Mouse (Mus musculus) adrenal gland, postnatal 4 days (tissue): ENCODE data around the gene Cfap44. TPM values are rescaled to one million over a fixed set of nuclear protein-coding genes. Genes with fewer than 3 reads are reported as not detected.
A peak's percentile ranks its signal among the peaks of the same experiment; 100 is the strongest.
"Not testable (repeated sequence)": the region's sequence is repeated elsewhere in the genome, so short reads cannot be mapped to it uniquely, and the experiment has no call there.

Experiments used
- DNase-seq, 2 experiments: peaks; one replicate each; pipeline ENCODE4 v3.0.0; 2021 to 2022; ENCODE audit warnings: low spot score in 2 of 2, mixed read lengths in 2 of 2
- total RNA-seq, 2 experiments: library from RNA; stranded (reverse); gene quantifications; 2 replicates each; pipeline ENCODE4 v1.2.3; 2021

The Cfap44 gene
- total RNA-seq, 2 experiments from 2014 or later = 2.6 to 3.9 TPM

DNA sequence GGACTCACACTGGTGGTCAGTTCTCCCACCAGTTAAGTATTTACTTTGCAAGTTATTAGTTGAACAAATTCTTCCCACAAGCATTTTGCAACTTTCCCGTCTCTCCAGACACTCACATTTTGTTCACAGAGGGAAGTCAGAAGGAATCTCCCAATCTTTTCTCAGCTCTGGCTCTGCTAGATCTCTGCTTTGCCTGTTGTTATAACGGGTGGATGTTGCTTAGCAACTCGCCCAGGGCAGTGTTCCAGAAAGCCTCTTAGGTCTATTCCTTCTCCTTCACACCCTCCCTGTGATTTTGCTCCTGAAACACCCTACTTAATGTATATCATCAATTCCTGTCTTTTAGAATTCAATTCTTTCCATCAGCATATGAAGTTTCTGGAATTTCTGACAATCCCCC is 28.9 kb downstream of the Cfap44 start:
- no peak for DNase-seq

DNA sequence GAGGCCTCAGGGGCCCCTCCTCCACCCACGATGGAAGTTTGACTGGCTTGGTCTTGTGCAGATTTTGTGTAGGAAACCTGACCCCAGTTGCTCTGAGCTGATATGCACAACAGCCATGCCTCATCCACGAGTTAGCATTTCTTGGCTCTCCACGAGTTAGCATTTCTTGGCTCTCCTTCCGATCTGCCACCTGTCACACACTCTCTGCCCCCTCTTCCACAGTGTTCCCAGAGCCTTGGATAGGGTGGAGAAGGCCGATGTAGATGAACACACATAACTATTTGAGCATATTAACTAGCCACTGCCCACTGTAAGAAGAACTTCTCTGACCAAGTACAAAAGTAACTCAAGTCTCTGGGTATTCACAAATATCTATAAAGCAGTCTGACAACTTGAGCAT is 33.9 kb downstream of the Cfap44 start:
- DNase-seq = no peak

DNA sequence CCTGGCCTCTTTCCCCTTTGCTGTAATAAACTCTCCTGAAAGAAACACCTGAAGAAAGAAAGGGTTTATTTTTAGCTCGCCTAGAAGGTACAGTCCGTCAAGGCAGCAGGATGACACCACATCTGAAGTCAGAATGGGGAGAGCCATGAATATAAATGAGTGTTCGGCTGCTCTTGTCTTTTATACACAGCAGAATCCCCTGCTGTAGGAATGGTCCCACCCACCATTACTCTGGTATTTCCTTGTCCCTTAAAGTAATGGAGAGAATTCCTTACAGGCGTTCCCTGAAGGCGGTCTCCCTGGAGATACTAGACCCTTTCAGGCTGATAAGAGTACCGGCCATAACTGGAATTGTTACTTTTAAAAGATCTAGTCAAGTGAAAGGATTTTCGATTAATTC is 35.4 kb downstream of the Cfap44 start:
- no peak for DNase-seq

DNA sequence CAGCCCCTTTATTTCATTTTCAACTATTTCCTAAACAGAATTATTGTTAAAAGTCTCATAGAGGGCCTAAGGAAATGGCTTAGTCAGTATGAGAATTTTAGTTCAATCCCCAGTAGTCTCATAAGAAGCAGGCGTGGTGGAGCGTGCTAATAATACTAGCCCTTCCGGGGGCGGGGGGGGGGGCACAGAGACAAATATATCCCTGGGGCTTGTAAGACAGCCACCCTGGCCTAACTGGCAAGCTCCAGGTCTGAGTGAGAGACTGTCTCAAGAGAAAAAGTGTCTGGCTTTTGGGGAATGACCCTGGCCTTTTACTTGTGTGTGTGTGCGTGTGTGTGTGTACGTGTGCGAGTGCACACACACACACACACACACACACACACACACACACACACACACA is 40.3 kb downstream of the Cfap44 start:
- no peak for DNase-seq

DNA sequence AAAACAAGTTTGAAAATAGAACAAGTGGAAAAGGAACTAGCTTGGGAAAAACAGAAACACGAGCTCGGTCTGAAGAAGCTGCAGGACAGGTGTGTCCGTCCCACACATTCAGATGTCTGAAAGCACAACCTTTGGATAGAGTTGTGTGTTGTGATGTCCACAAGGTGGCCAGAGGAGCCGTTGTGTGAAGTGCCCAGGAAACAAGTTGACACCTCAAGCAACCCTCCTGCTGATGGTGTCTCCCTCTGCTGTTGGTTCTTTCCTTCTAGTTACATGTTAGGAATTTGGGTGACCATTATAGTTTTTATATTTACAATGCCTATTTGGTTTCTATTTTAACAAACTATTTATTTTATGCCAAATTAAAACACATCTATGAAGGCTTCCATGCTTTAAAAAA is 40.9 kb downstream of the Cfap44 start:
- no peak for DNase-seq

DNA sequence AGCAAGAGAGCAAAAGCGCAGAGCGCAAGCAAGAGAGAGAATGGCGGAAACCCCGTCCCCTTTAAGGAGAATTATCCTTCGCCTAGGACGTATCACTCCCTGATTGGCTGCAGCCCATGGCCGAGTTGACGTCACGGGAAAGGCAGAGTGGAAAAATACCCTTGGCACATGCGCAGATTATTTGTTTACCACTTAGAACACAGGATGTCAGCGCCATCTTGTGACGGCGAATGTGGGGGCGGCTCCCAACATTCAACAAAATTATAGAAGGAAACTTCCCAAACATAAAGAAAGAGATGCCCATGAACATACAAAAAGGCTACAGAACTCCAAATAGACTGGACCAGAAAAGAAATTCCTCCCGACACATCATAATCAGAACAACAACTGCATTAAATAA is 47.3 kb downstream of the Cfap44 start:
- not testable (repeated sequence) for DNase-seq

DNA sequence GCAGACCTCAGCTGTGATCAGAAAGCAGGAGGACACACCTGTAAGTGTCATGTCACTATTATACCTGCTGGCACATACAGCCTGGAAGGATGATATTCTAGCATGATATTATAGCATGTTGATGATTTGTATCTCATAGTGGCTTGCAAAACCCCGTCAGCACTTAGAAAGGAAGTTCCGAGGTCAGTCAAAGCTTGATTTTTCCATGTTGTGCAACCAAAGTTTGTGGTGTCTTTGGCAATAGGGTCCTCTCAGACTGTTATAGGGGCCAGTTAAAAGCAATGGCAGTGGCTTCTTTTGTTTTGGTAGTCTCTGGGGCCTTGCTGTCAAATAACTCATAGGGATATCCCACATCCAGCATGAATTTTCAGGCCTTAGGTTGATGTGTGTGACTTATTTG is 63.3 kb downstream of the Cfap44 start:
- DNase-seq = no peak

DNA sequence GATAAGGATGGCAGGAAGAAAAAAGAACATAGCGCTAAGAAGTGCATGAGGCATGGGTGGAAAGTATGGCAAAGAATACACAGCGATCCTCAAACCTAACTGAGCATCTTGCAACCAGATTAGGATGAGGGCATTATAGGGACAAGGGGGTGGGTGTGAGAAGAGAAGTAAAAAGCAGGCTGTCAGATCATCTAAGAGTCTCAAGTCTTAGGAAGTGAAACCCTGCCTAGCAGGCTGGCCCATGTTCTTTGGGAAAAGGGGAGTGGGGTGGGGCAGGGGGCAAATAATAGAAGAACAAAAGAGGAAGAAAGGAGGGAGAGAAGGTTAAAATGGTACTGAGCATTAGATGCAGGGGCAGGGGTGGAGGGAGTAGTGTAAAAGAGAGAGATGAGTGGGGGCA is 64.2 kb downstream of the Cfap44 start:
- DNase-seq = no peak

DNA sequence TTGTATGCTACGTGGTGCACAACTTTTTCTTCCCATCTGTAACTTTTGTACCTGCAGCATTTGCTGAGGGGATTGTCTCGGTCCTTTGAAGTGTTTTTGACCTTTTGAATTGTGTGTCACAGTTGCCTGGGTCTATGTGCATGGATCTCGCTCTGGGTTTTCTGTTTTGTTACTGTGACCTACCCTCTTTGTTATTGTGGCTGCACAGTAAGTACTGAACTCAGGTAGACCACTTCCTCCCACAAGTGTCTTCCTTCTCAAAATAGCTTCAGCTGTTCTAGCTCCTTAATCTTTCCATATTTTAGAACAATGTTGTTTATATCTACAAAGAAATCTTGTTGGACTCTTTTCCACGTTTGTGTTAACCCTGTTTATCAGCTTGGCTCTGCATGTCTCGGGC is 66.3 kb downstream of the Cfap44 start:
- DNase-seq = no peak

DNA sequence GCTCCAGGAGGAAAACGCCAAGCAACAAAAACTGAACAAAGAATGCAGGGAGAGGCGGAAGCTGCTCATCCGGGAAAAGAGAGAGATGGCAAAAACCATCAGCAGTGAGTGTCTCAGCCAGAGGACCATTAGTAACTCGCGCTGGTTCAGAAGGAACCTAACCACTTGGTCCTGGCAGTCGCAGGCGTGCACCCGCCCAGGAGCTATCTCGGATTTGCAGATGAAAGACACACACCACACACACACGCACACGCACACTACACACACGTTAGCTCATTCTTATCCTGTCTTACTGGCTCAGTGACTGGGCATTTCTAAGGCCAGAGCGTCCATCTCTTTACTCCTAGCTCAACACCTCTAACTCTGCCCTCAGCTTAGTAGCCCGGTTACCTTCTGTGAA is 80.7 kb downstream of the Cfap44 start:
- no peak for DNase-seq

DNA sequence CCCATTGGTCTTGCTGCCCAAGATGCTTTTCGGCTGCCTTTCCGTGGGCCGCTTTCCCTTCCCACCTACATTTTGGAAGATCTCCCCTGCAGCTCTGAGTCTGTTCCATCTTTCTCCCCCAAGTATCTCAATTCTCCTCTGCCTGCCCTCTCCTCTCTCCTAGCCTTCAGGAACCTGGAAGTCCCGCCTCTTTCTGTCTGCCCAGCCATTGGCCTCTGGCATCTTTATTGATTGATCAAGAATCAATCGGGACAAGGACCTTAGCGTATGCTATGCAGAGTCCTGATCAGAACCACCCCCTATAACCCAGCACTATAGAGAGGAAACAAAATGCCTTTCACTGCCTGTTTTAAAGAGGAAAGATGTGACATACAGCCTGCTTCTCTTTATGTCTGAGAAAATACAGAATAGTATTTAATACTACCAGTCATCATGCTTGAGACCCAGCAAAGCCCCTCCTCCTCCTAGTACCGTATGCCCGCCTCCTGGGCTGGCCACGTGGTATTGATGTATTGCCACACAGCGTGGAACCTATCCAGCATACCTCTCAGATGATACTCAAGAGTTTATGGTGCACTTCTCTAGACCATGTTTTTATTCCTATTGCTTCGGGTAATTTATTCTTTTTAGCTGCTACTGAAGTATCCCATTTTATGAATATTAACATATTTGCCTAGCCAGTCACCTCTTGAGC is 81.2 kb downstream of the Cfap44 start:
- DNase-seq = no peak

DNA sequence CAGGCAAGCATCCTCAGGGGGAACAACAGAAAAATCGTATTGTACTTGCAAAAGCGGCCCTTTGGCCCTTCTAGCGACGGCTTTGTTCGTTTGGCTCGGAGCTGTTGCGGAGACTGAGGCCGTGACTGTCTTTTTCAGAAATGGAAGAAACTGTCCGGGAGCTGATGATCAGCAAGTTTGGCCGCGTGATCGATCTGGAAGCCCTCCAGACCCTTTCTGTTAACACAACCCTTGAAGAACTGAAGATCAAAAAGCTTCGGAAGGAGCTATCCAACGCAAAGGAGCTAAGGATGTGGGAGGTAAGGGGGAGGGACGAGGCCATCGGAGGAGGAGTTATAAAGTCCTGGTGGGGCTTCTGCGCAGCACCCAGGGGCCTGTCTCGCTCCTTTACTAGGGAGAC is 84.2 kb downstream of the Cfap44 start:
- no peak for DNase-seq

DNA sequence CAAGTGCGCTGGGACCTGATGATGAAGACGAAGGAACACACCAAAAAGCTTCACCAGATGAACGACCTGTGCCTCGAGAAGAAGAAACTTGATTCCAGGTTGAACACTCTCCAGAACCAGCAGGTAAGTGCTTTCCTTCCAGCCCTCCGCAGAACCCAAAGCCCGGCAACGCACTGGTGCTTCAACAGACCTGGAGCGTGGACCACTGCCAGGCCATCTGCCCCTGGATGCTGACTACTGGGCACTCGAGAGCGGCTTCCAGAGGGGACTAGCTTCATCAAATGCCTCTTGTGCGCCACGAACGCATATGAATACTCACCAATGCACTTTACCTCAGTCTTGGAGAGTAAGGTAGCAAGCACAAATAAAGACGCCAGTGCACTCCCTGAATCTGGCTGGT is 85.3 kb downstream of the Cfap44 start:
- DNase-seq = no peak

DNA sequence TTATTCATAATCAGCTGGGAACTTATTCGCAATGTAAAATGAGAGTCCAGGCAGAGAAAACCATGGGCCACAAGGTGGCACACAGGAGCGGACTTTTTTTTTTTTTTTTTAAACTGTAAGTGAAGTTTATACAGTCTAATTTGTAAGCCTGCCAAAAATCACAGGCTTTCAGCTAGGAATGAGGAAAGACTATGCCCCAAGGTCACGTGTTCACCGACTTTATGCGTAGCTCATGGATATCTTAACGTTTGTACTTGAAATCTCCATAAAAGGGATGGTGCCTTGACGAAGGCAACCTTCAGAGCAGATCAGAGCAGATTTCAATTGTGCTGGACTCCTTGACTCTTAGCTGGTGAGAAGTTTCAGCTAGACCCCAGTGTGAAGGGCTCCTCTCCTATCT is 86.0 kb downstream of the Cfap44 start:
- no peak for DNase-seq

DNA sequence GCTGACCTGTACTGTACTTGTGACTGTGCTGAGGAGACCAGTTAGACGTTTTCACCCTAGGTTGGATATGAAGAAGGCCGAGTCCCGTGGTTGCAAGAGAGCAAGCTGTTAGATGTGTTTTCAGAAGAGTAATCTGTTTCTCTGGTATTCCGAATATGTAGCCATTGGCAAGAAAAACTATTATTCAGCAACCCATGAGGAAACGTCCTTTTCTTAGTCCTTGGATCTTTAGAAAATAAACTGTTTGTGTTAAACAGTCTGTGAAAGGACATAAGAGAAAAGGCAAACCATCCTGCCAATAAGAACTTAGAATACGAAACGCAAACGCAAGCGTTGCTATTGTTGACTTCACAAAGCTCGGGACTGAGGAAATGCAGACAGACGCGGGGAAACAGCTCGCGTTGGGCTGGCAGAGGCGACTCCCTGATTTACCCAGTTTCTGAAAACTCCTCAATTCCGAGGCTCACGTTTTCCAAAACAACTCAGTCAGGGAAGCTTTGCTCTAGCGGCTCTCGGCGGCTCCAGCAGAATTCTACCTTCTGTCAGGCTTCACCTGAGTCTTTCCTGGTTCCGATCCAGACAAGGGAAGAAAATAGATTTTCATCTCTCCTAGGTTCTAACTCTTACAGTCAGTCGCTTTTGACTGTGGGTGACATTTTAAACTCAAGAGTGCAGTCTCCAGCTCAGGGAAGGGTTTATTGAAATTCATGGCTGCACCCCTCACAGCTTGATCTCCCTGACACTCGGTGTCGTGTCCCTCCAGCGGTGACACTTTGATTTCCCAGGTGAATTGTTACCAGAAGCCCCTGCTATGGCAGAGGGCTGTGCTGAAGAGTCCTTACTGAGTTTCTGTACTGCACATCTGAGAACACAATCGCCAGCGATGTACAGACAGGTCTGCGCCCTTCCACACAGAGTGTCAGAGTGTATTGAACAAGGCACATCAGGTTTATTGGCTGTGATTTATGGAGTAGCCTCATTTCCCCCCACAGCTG is 87.3 kb downstream of the Cfap44 start:
- DNase-seq = no peak

DNA sequence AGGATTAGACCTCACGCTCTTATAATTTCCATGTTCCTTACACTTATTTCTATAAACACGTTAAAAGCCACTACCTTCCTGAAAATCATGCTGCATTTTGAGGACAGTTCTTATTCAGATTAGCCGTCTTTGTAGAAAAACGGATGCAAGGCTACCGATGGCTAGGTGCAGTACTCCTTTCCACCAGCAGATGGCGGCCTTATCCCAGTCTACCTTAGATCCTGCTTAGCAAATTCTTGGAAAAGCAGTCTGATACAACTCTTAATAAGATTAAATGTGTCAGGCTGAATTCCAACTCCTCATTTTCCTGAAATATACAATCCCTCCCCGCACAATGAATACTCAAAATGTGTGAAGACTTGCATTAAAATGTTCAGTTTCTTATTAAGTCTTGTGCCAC is 89.5 kb downstream of the Cfap44 start:
- DNase-seq = peak; percentile 53 to 56

DNA sequence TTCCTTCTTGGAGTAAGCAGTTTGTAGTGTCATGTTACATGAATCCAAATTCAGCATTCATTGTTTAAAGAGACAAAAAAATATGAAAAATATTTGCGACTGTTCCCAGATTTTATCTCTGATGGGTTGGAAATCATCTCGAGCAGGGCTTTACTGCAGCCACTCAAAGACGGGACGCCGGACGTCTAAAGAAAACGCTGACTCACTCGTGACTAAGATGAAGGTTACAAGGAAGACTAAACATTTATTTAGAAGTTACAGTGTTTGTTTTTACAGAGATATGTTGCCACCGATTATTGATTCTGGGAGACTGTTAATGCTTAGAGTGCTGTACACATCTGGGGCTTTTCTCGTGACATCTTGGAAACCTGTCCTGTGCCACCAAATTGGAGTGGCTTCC is 90.2 kb downstream of the Cfap44 start:
- no peak for DNase-seq

DNA sequence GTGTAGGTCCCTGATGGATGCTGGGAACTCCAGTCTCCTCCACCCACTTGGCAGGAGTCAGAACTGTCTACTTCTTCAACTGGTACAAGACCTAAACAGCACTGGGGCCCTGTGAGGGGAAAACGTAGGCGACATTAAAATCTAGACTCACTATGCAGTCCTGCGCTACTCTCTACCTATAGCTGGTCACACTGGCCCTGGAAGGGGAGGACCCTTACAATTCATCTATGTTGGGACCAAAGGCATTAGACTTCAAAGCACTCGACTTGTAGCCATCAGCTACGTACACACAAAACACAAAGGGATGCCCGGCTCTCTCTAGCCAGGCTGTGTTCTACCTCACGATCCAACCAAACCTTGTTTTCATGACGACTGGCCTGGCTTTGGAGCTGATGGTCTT is 91.1 kb downstream of the Cfap44 start:
- no peak for DNase-seq

DNA sequence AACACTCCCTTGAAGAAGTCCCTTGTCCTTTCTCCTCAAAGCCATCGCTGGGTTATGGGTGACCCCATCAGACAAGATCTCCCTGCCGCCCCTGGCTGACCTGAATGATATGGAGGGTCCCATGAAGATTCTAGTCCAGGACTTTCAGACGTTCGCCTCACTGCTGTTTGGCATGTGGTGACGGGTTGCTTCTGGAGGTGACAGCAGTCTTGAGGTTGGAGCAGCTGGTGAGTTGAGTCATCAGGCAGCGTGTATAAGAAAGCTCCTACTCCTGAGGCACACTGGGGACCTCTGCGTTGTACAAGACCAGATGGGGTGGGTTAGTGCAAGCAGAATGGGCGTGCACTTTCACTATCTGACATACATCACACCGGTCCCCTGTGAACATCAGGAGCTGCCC is 92.0 kb downstream of the Cfap44 start:
- DNase-seq = no peak

DNA sequence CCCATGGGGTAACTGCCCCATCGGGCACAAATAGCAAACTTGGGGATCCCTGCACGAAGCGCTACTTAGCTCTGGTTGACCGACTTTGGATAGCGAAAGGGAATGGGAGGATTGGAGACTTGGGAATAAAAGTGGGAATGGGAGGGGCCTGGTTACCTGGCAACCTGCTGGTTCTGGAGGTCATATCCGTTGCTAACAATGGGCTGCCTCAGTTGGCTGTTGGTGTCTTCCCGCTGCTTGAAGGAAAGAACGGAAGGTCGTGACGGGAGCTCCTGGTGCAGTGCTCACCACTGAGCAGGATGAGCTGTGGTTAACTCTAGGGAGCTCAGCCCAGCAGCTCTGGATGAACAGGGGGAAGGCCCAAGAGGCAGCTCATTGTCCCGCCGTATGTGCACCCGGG is 92.6 kb downstream of the Cfap44 start:
- DNase-seq = no peak

DNA sequence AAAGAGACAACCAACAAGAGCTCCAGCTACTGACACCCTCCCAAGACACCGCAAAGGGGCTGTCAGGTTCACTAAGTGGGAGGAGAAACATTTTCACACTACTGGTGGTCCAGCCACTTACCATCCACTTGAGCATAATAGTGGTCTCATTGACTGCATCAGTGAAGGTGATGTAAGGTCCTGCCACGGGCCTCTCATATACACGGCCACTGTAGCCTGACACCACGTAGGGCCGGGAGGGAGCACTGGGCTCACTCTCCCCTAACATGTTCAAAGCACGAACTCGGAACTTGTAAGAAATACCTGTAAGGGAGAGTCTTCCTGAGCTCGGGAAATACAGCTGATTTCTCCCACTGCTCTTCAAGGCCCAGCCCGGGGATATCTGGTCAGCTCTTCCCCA is 96.5 kb downstream of the Cfap44 start:
- DNase-seq = no peak

DNA sequence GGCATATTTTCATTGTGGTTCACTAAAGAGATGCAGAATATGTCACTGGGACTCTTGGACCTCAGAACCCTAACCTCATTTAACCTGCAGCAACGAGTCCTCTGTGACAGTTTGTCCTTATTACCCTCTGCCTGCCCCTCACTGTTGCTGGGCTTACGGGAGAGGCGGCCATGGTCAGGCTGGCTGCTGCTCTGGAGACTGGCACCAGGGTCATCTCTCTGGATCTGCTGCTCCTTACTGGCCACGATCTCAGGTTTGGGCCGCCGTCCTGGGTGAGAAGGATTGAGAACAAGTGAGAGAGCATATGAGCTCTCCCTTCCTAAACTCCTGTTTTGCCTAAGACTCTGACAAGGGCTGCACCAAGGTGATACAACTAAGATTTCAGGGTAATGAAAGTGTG is 97.6 kb downstream of the Cfap44 start:
- DNase-seq = no peak

DNA sequence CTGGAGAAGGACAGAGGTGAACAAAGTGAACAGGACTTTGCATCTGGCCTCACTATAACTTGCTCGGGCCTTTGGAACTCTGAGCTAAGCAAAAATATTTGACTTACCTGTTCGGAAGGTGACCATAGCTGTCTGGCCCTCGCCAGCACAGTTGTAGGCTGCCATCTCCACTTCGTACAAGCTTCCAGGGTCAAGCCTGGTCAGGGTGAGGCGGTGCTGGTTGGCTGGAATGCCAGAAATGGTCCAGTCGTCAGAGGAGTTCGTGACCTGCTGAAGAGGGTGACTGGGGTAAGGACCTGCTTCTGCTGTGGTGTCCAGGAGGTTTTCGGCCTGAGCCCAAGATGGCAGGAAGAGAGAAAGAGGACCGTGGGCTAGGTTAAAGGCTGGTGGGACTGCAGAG is 98.1 kb downstream of the Cfap44 start:
- DNase-seq = no peak
